Mouse (Mus musculus): ENCODE data around the gene Sspo.

DNA sequence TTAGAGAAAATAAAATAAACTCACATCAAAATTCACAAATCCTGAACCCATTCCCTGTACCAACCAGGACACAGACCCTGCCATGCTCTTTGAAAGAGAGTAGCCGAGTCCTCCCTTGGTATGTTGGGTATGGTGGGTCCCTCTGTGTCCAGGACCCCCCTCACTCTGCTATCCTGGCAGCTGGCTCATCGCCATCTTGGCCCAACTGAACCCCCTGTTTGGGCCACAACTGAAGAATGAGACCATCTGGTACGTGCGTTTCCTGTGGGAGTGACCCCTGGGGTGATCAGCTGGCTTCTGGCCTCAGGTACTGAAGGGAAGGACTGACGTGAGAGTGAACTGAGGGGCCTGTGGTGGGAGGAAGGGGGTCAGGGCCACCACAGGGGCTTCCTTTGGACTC, 91.8 kb downstream of the Sspo start:
- TF ChIP-seq HCFC1 (IDR thresholded peaks at IDR 0.05; ENCODE audit: borderline replicate concordance, insufficient read depth, low read length) (no peak), CHD2 (IDR thresholded peaks at IDR 0.05; ENCODE audit: low read depth, low read length) (no peak), MAFK (IDR thresholded peaks at IDR 0.05; ENCODE audit: insufficient read depth, low read depth, low read length) (no peak), ZC3H11A (IDR thresholded peaks at IDR 0.05; ENCODE audit: borderline replicate concordance, low read depth, low read length) (no peak)

All from ES-E14 (cell line).